8 mouse cellular contexts compared by ENCODE assay signal in the genomic region with DNA sequence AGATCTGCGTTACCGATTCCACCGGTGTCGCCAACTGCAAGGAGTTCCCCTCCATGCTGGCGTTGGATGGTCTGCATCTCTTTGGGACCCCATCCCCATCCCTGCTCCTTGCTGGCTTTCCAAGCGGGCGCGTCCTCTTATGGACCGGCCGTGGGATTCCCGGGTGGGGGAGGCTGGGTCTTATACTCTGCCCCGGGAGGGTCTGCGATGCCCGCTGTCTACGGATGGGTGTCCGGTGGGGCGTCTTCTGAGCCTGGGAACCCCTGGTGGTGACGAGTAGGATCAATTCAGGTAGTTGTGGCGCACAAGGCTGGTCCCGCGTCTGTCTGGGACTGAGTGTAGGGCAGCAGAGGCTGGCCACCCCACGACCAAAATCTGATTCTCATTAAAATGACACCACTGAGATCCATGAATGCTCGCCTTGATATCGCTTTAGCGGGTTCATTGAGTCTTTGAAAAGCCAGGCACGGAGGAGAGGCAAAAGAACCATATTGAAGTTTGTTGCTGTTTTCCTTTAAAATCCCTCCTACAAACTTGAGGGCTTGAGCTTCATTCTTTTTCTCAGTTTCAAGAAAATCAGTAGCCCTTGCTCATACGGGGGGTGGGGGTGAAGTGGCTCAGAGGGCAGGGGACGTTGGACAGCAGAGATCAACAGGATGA.
DNase-seq lines count a peak whose midpoint lies in the region; ATAC-seq and TF ChIP-seq lines count a peak whose summit lies in the region.

No protein-coding gene starts in this region.

- H3K27ac ChIP-seq in bone marrow macrophage, adult 2 months (ENCODE audit: insufficient read depth, low read depth, low read length): no peak overlapping the region
- H3K27ac ChIP-seq in heart, embryonic 15.5 days: no peak overlapping the region
- no peak overlapping the region for H3K27ac ChIP-seq in liver, postnatal 0 days (ENCODE audit: low read depth)
- H3K27ac ChIP-seq in stomach, embryonic 14.5 days (ENCODE audit: low read length): no peak overlapping the region

- peaks cover 2% of the 10 kb centered on the region; the same call in 1 of the 2 replicates for H3K4me1 ChIP-seq in bone marrow macrophage, adult 2 months (ENCODE audit: control insufficient read depth, insufficient read depth, low read length)
- peaks cover 13% of the 10 kb centered on the region for H3K4me1 ChIP-seq in heart, embryonic 15.5 days (replicated peaks)
- H3K4me1 ChIP-seq in liver, postnatal 0 days (ENCODE audit: insufficient read depth): peaks cover 10% of the 10 kb centered on the region
- H3K4me1 ChIP-seq in stomach, embryonic 14.5 days (ENCODE audit: control insufficient read depth, insufficient read depth, low read length): no peaks in the 10 kb centered on the region

- TF ChIP-seq CTCF in bone marrow macrophage, adult 2 months (IDR thresholded peaks at IDR 0.05; ENCODE audit: low read depth, low read length): 0 out of 2 replicates have a peak, but pooled peaks have one; percentile 2
- TF ChIP-seq CTCF in liver, postnatal 0 days (IDR thresholded peaks at IDR 0.05; ENCODE audit: low read depth): peak; percentile 20; the same call in 1 of the 2 replicates

- H3K9me3 ChIP-seq in heart, embryonic 15.5 days (replicated peaks): no peaks in the 10 kb centered on the region
- H3K9me3 ChIP-seq in liver, postnatal 0 days (ENCODE audit: low read length): no peaks in the 10 kb centered on the region
- H3K9me3 ChIP-seq in stomach, embryonic 14.5 days (ENCODE audit: control insufficient read depth, low read depth, low read length): no peaks in the 10 kb centered on the region

- peak overlapping the region; percentile 50 for H3K4me3 ChIP-seq in bone marrow macrophage, adult 2 months (ENCODE audit: insufficient read depth, low read length)
- peak overlapping the region; percentile 62 for H3K4me3 ChIP-seq in heart, embryonic 15.5 days
- peak overlapping the region; percentile 57 for H3K4me3 ChIP-seq in liver, postnatal 0 days (ENCODE audit: low read depth, low read length)
- H3K4me3 ChIP-seq in stomach, embryonic 14.5 days (ENCODE audit: low read depth, low read length): peak overlapping the region; percentile 57

- no peaks in the 10 kb centered on the region for H3K36me3 ChIP-seq in heart, embryonic 15.5 days
- no peaks in the 10 kb centered on the region for H3K36me3 ChIP-seq in liver, postnatal 0 days (replicated peaks; ENCODE audit: insufficient read depth, low read length)
- H3K36me3 ChIP-seq in stomach, embryonic 14.5 days (ENCODE audit: control insufficient read depth, insufficient read depth, low read length): no peaks in the 10 kb centered on the region

- H3K27me3 ChIP-seq in heart, embryonic 15.5 days: peaks cover 28% of the 10 kb centered on the region
- H3K27me3 ChIP-seq in liver, postnatal 0 days (ENCODE audit: insufficient read depth, low read length): peaks cover 18% of the 10 kb centered on the region
- no peaks in the 10 kb centered on the region for H3K27me3 ChIP-seq in stomach, embryonic 14.5 days (ENCODE audit: control insufficient read depth, insufficient read depth, low read length)

- DNase-seq in kidney, postnatal 4 days: peak; percentile 20 to 38
- DNase-seq in kidney, postnatal 14 days: no peak
- no peak for DNase-seq in liver, postnatal 0 days
- DNase-seq in layer of hippocampus, adult 11-12 months (ENCODE audit: low spot score): no peak
- no peak for DNase-seq in cerebellum, postnatal 25 days

- peak overlapping the region; percentile 40 for H3K9ac ChIP-seq in heart, embryonic 15.5 days
- H3K9ac ChIP-seq in liver, postnatal 0 days (replicated peaks): peak overlapping the region; percentile 53
- peak overlapping the region; percentile 34 for H3K9ac ChIP-seq in stomach, embryonic 14.5 days (replicated peaks; ENCODE audit: low read depth, low read length)

- H3K4me2 ChIP-seq in heart, embryonic 15.5 days: peak overlapping the region; percentile 99
- peak overlapping the region; percentile 97 for H3K4me2 ChIP-seq in liver, postnatal 0 days (ENCODE audit: low read depth, low read length)
- H3K4me2 ChIP-seq in stomach, embryonic 14.5 days (replicated peaks; ENCODE audit: low read depth, low read length): peak overlapping the region; percentile 90

- no peak for TF ChIP-seq EP300 in liver, postnatal 0 days (IDR thresholded peaks at IDR 0.05; ENCODE audit: low read depth)

- ATAC-seq in heart, embryonic 15.5 days (replicated peaks; ENCODE audit: insufficient number of reproducible peaks, insufficient read depth, low FRiP score, low read depth): peak; percentile 40
- ATAC-seq in liver, postnatal 0 days: peak; percentile 47; the same call in 1 of the 2 replicates
- ATAC-seq in stomach, embryonic 14.5 days (ENCODE audit: insufficient number of reproducible peaks, insufficient read depth, low FRiP score, low read depth): peak; percentile 43; the same call in 1 of the 2 replicates

- TF ChIP-seq POLR2A in bone marrow macrophage, adult 2 months (IDR thresholded peaks at IDR 0.05; ENCODE audit: borderline replicate concordance, low read depth, low read length): no peak

- 2% methylated on average over 28 of the region's 28 CpGs for WGBS in heart, embryonic 15.5 days
- 2% methylated on average over 28 of the region's 28 CpGs for WGBS in liver, postnatal 0 days (ENCODE audit: insufficient replicate concordance)
- 2% methylated on average over 28 of the region's 28 CpGs for WGBS in stomach, embryonic 14.5 days

Comparison
In these comparisons a context has a peak if more than half of its experiments do, and no peak if none do; other contexts are left out.
1. DNase-seq: peak in kidney, postnatal 4 days (2 of 2); none in kidney, postnatal 14 days (single experiment), liver, postnatal 0 days (single experiment), layer of hippocampus, adult 11-12 months (single experiment) and cerebellum, postnatal 25 days (0 of 2).
2. Peak in every context shown above with its lines, with median percentiles within 50 percentile points of each other: H3K4me3 ChIP-seq, ATAC-seq, H3K4me2 ChIP-seq and H3K9ac ChIP-seq.